Mouse (Mus musculus) T-helper 1 cell (primary cell): ENCODE data around the gene Arhgap9.

Experiments used
- in situ Hi-C: fragments of 300-600 bp; cut with MboI, MseI; formaldehyde crosslinking; loops from one replicate; pipeline ENCODE4 v1.15.1; 2025; ENCODE audit warnings: high pct_unique_total_duplicates

Gene Arhgap9

GRCm38 (mm10) chr10:127321621-127322020 lies at the start of gene Arhgap9:
Gene Arhgap9, plus strand, starts transcription at chr10:127321964.
- in situ Hi-C loops: no loop called here

- in situ Hi-C loops: no loop called here
Observed at GRCm38 (mm10) chr10:127272371-127272770, 49.4 kb upstream of the Arhgap9 start.

GRCm38 (mm10) chr10:127274261-127275022 lies 47.3 kb upstream of the Arhgap9 start:
- in situ Hi-C loops: no loop called here

- in situ Hi-C loops: no loop called here
Observed at GRCm38 (mm10) chr10:127279730-127280129, 42.0 kb upstream of the Arhgap9 start.

GRCm38 (mm10) chr10:127281316-127281715 lies 40.4 kb upstream of the Arhgap9 start:
- in situ Hi-C loops: no loop called here

GRCm38 (mm10) chr10:127282620-127283215 lies 39.0 kb upstream of the Arhgap9 start:
- in situ Hi-C loops: no loop called here

- in situ Hi-C loops: no loop called here
Observed at GRCm38 (mm10) chr10:127284105-127284622, 37.6 kb upstream of the Arhgap9 start.

GRCm38 (mm10) chr10:127284724-127285500 lies 36.9 kb upstream of the Arhgap9 start:
- in situ Hi-C loops: no loop called here

GRCm38 (mm10) chr10:127285644-127286043 lies 36.1 kb upstream of the Arhgap9 start:
- in situ Hi-C loops: no loop called here

- in situ Hi-C loops: no loop called here
Observed at GRCm38 (mm10) chr10:127286194-127286593, 35.6 kb upstream of the Arhgap9 start.

- in situ Hi-C loops: no loop called here
Observed at GRCm38 (mm10) chr10:127286730-127287129, 35.0 kb upstream of the Arhgap9 start.

- in situ Hi-C loops: no loop called here
Observed at GRCm38 (mm10) chr10:127287271-127287935, 34.4 kb upstream of the Arhgap9 start.

GRCm38 (mm10) chr10:127287936-127288293 lies 33.8 kb upstream of the Arhgap9 start:
- in situ Hi-C loops: no loop called here

GRCm38 (mm10) chr10:127288328-127288799 lies 33.4 kb upstream of the Arhgap9 start:
- in situ Hi-C loops: no loop called here

GRCm38 (mm10) chr10:127288800-127289572 lies 32.8 kb upstream of the Arhgap9 start, which contains the start of gene Mbd6:
Gene Mbd6, minus strand, starts transcription at chr10:127289018.
- in situ Hi-C loops: no loop called here

GRCm38 (mm10) chr10:127289573-127290191 lies 32.1 kb upstream of the Arhgap9 start:
- in situ Hi-C loops: no loop called here

- in situ Hi-C loops: no loop called here
Observed at GRCm38 (mm10) chr10:127290307-127290929, 31.3 kb upstream of the Arhgap9 start.

- in situ Hi-C loops: no loop called here
Observed at GRCm38 (mm10) chr10:127290930-127291880, 30.6 kb upstream of the Arhgap9 start.
